Comparison of ENCODE assay signal across 13 mouse cellular contexts in genomic region chr5:35879199-35879598, GRCm38 (mm10). TPM values are rescaled to one million over a fixed set of nuclear protein-coding genes. Genes with fewer than 3 reads are reported as not detected.
A peak's percentile ranks its signal among the peaks of the same experiment; 100 is the strongest.
DNase-seq lines count a peak whose midpoint lies in the region; ATAC-seq and TF ChIP-seq lines count a peak whose summit lies in the region.
"Had no signal": no experiment of that assay in that cellular context is flagged by ENCODE, and none has a peak within 500 bp of the region (broad histone marks: within the 10 kb centered on the region; RNA-seq: fewer than 3 reads in every experiment).

No protein-coding gene starts in this region.

- H3K27ac ChIP-seq in neural tube, embryonic 13.5 days (replicated peaks), result no peak overlapping the region
- H3K27ac ChIP-seq in kidney, adult 2 months (ENCODE audit: insufficient read depth, low read depth, low read length), result no peak overlapping the region
- H3K27ac ChIP-seq: kidney, embryonic 15.5 days; midbrain, embryonic 10.5 days; neural tube, embryonic 12.5 days had no signal

- H3K4me3 ChIP-seq in neural tube, embryonic 13.5 days, result no peak overlapping the region
- H3K4me3 ChIP-seq in kidney, adult 2 months (ENCODE audit: insufficient read depth, low read depth, low read length), result no peak overlapping the region
- H3K4me3 ChIP-seq: kidney, embryonic 15.5 days; midbrain, embryonic 10.5 days; neural tube, embryonic 12.5 days had no signal

- H3K9ac ChIP-seq in neural tube, embryonic 13.5 days, result no peak overlapping the region
- H3K9ac ChIP-seq: kidney, embryonic 15.5 days; neural tube, embryonic 12.5 days had no signal

- H3K4me2 ChIP-seq in neural tube, embryonic 13.5 days, result no peak overlapping the region
- H3K4me2 ChIP-seq: kidney, embryonic 15.5 days; neural tube, embryonic 12.5 days had no signal

- no peak for TF ChIP-seq POLR2A in kidney, adult 2 months (IDR thresholded peaks at IDR 0.05; ENCODE audit: low read depth, low read length)

- H3K36me3 ChIP-seq in neural tube, embryonic 13.5 days, result no peaks in the 10 kb centered on the region
- H3K36me3 ChIP-seq in kidney, adult 2 months (ENCODE audit: control insufficient read depth, insufficient read depth, low read length), result no peaks in the 10 kb centered on the region
- H3K36me3 ChIP-seq: kidney, embryonic 15.5 days; midbrain, embryonic 10.5 days; neural tube, embryonic 12.5 days had no signal

- H3K4me1 ChIP-seq in neural tube, embryonic 13.5 days (replicated peaks), result peaks cover 22% of the 10 kb centered on the region
- H3K4me1 ChIP-seq in kidney, adult 2 months (ENCODE audit: control insufficient read depth, insufficient read depth, low read length), result peaks cover 4% of the 10 kb centered on the region; the same call in 1 of the 2 replicates
- H3K4me1 ChIP-seq: neural tube, embryonic 12.5 days had no signal

- peak; percentile 59; the same call in 1 of the 2 replicates for ATAC-seq in neural tube, embryonic 13.5 days (ENCODE audit: low read depth)

- WGBS in neural tube, embryonic 13.5 days, result 62% methylated on average over 8 of the region's 8 CpGs
- WGBS in kidney, adult 2 months, result 93% methylated on average over 8 of the region's 8 CpGs

- TF ChIP-seq CTCF in kidney, adult 2 months (conservative IDR thresholded peaks at IDR 0.05; ENCODE audit: insufficient read depth, insufficient read length, low read depth, low read length), result no peak

- intact Hi-C loops in left cerebral cortex, postnatal 14 days (cut with DNase I), result no loop called here

- H3K27me3 ChIP-seq in neural tube, embryonic 13.5 days, result no peaks in the 10 kb centered on the region; the same call in 1 of the 2 replicates
- no peaks in the 10 kb centered on the region for H3K27me3 ChIP-seq in kidney, adult 2 months (replicated peaks; ENCODE audit: control insufficient read depth, insufficient read depth, low read length)
- H3K27me3 ChIP-seq: kidney, embryonic 15.5 days; neural tube, embryonic 12.5 days had no signal

- H3K9me3 ChIP-seq in neural tube, embryonic 13.5 days, result no peaks in the 10 kb centered on the region
- H3K9me3 ChIP-seq: kidney, embryonic 15.5 days; midbrain, embryonic 10.5 days; neural tube, embryonic 12.5 days had no signal

- peak; percentile 34 for DNase-seq in adrenal gland, postnatal 10 days
- DNase-seq in adrenal gland, postnatal 36 days, result no peak
- DNase-seq in neural tube, embryonic 10.5 days (ENCODE audit: extremely low spot score, low spot score), result no peak
- DNase-seq in left cerebral cortex, postnatal 14 days (ENCODE audit: low spot score in 2 of 2), result peak; percentile 79 to 86
- DNase-seq in spleen, postnatal 36 days (ENCODE audit: low spot score in 2 of 2), result no peak
- DNase-seq in kidney, adult 2 months, result no peak
- DNase-seq in cerebellum, postnatal 4 days (ENCODE audit: low spot score in 2 of 2), result no peak
- DNase-seq: cerebellum, postnatal 36 days; lung, adult 2 months had no signal

RNA-seq across cellular contexts. Expression of gene Afap1, which starts 13.9 kb away (rescaled TPM):
- 10 to 100 TPM; 24.2 to 30.6 TPM for total RNA-seq in adrenal gland, postnatal 10 days (2021)
- total RNA-seq in adrenal gland, postnatal 36 days (2021), result 10 to 100 TPM; 21.1 to 25.9 TPM
- polyA plus RNA-seq in neural tube, embryonic 13.5 days (2015; fragmentation: Nextera tagmentation; extraction: Ambion mirVana), result 92.2 and 99.6 TPM in 2 replicates
- 10 to 100 TPM; 66.8 to 71.6 TPM for total RNA-seq in left cerebral cortex, postnatal 14 days (2021)
- polyA plus RNA-seq in kidney, adult 2 months (2012; rRNA removed), result 17.2 and 19.7 TPM in 2 replicates

Comparison
In these comparisons a context has a peak if more than half of its experiments do, and no peak if none do; other contexts are left out.
1. DNase-seq: peak in adrenal gland, postnatal 10 days (single experiment) and left cerebral cortex, postnatal 14 days (2 of 2); none in adrenal gland, postnatal 36 days (0 of 2), neural tube, embryonic 10.5 days (single experiment), spleen, postnatal 36 days (0 of 2), kidney, adult 2 months (single experiment) and cerebellum, postnatal 4 days (0 of 2).